Mouse (Mus musculus) heart, embryonic 14.5 days (tissue): ENCODE measurements around the gene Ralbp1. TPM values are rescaled to one million over a fixed set of nuclear protein-coding genes. Genes with fewer than 3 reads are reported as not detected.

Experiments
- ATAC-seq: fragments of 200-750 bp; cut with Nextera tagmentation; 2 replicates; pipeline ENCODE4 v1.8.0; 2017; ENCODE audit warnings: low read depth, moderate TSS enrichment; ENCODE audit not compliant: insufficient number of reproducible peaks, insufficient read depth, low FRiP score
- H3K27ac ChIP-seq, 2 experiments: fragments of 200-500 bp in 1 of 2; fragments of 300-500 bp in 1 of 2; sonication (generic) in 1 of 2; replicated peaks in 1 of 2; 2 replicates each; pipeline ENCODE4 v1.5.1; 2012 to 2014; ENCODE audit warnings: low read depth in 2 of 2, low read length in 2 of 2, control low read depth in 1 of 2, mild to moderate bottlenecking in 1 of 2, mixed read lengths in 1 of 2; ENCODE audit not compliant: control insufficient read depth in 1 of 2, insufficient read depth in 1 of 2
- H3K27me3 ChIP-seq: fragments of 300-500 bp; sonication (generic); 2 replicates; pipeline ENCODE4 v1.6.1; 2014; ENCODE audit warnings: mild to moderate bottlenecking, low read length, control low read depth; ENCODE audit not compliant: control insufficient read depth, insufficient read depth
- H3K36me3 ChIP-seq: fragments of 300-500 bp; sonication (generic); 2 replicates; pipeline ENCODE4 v1.6.1; 2014; ENCODE audit warnings: mild to moderate bottlenecking, control low read depth, low read length, mixed read lengths; ENCODE audit not compliant: control insufficient read depth, insufficient read depth
- H3K4me1 ChIP-seq, 2 experiments: fragments of 200-500 bp in 1 of 2; fragments of 300-500 bp in 1 of 2; sonication (generic) in 1 of 2; 2 replicates each; pipeline ENCODE4 v1.6.1; 2012 to 2014; ENCODE audit warnings: low read length in 2 of 2, control low read depth in 1 of 2, mixed read lengths in 1 of 2; ENCODE audit not compliant: control insufficient read depth in 2 of 2, insufficient read depth in 2 of 2
- H3K4me2 ChIP-seq: fragments of 300-500 bp; sonication (generic); 2 replicates; pipeline ENCODE4 v1.6.1; 2014; ENCODE audit warnings: mild to moderate bottlenecking, low read length
- H3K4me3 ChIP-seq, 2 experiments: fragments of 200-500 bp in 1 of 2; fragments of 300-500 bp in 1 of 2; sonication (generic) in 1 of 2; 2 replicates each; pipeline ENCODE4 v1.5.1; 2012 to 2014; ENCODE audit warnings: low read length in 2 of 2, mild to moderate bottlenecking in 2 of 2, control low read depth in 1 of 2, low read depth in 1 of 2, moderate library complexity in 1 of 2; ENCODE audit not compliant: control insufficient read depth in 1 of 2, insufficient read depth in 1 of 2
- H3K9ac ChIP-seq: fragments of 300-500 bp; sonication (generic); 2 replicates; pipeline ENCODE4 v1.6.1; 2014; ENCODE audit warnings: mild to moderate bottlenecking, low read length
- H3K9me3 ChIP-seq: fragments of 300-500 bp; sonication (generic); 2 replicates; pipeline ENCODE4 v1.6.1; 2016; ENCODE audit warnings: low read length, control low read depth; ENCODE audit not compliant: control insufficient read depth
- WGBS: fragments of 180-500 bp; shearing (Covaris S2); extraction: QIAGEN DNeasy Blood & Tissue Kit; methylation state at CpG from one replicate; pipeline ENCODE4 v1.1.7; 2014; 5-methylcytosine and 5-hydroxymethylcytosine counted together
- polyA plus RNA-seq: library from polyadenylated mRNA; unstranded; fragments of >200 nt; fragmentation: Nextera tagmentation; extraction: Ambion mirVana; gene quantifications from 2 replicates; pipeline ENCODE4 v1.2.1, GENCODE M21; 2014

The Ralbp1 gene
- polyA plus RNA-seq, 1 experiment from 2014 or later, result 49.4 TPM

GRCm38 (mm10) chr17:65833891-65834290 lies 51.7 kb downstream of the Ralbp1 start:
- no peak overlapping the region for H3K27ac ChIP-seq
- no peak overlapping the region for H3K9ac ChIP-seq
- H3K27me3 ChIP-seq, result no peaks in the 10 kb centered on the region
- no peak overlapping the region for H3K4me3 ChIP-seq
- no peak for ATAC-seq
- WGBS, result 93% methylated on average over 3 of the region's 3 CpGs
- H3K36me3 ChIP-seq, result peaks cover 96% of the 10 kb centered on the region
- H3K4me2 ChIP-seq, result no peak overlapping the region
- H3K9me3 ChIP-seq, result no peaks in the 10 kb centered on the region
- H3K4me1 ChIP-seq, result no peaks in the 10 kb centered on the region

DNA sequence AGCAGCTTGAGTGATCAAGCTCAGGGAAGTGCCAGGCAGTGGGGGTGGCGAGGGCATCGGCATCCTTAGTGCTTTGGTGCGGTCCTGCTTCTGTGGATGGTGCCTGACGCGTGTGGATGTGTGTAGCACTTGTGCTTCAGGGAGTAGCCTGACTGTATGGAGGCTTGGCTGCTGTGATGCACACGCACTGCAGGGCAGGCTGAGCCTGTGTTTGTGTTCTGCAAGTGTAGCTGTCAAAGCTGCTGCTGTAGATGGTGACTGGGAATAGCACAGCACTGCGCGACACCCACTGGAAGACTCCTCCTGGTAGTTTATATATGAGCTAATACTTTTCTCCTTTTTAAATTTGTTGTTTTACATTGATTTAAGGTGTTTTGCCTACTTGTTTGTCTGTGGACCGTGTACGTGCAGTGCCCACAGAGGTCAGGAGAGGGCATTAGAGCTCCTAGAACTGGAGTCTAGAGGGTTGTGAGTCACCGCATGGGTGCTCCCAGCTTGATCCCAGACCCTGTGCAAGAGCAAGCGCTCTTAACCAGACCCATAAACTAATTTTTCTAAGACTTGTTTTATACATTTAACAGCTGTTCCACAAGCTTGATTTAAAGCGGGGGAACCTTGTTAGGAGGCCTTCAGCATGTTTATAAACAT lies 55.3 kb downstream of the Ralbp1 start:
- ATAC-seq, result no peak
- peaks cover 84% of the 10 kb centered on the region for H3K36me3 ChIP-seq

DNA sequence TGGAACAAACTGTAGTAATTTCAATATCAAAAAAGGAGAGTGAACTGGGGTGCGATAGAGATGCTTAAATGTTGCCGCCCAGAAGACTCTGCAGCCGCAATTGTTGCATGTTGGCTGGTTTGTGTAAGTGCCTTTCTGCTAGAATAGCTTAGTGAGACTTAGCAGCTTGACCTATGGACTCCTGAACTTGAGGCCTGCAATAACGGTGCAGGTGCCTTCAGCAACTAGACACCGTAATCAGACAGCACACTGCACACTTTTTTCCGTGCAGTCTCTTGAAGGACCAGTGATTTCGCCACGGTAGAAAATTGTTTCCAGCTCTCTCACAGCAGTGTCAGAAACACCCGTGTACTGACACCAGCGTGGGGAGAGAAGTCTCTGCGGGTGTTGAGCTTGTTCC lies 56.6 kb downstream of the Ralbp1 start:
- no peak for ATAC-seq
- no peak overlapping the region for H3K27ac ChIP-seq
- H3K9ac ChIP-seq, result no peak overlapping the region
- H3K9me3 ChIP-seq, result no peaks in the 10 kb centered on the region
- H3K4me3 ChIP-seq, result no peak overlapping the region
- H3K4me2 ChIP-seq, result no peak overlapping the region
- 91% methylated on average over 11 of the region's 11 CpGs for WGBS
- H3K36me3 ChIP-seq, result peaks cover 86% of the 10 kb centered on the region
- no peaks in the 10 kb centered on the region for H3K4me1 ChIP-seq
- no peaks in the 10 kb centered on the region for H3K27me3 ChIP-seq

More for the DNA sequence above, 55.3 kb downstream of the Ralbp1 start:
- no peaks in the 10 kb centered on the region for H3K4me1 ChIP-seq
- H3K4me3 ChIP-seq, result no peak overlapping the region
- WGBS, result 91% methylated on average over 13 of the region's 13 CpGs
- no peaks in the 10 kb centered on the region for H3K9me3 ChIP-seq
- H3K4me2 ChIP-seq, result no peak overlapping the region
- H3K27ac ChIP-seq, result no peak overlapping the region
- no peak overlapping the region for H3K9ac ChIP-seq
- no peaks in the 10 kb centered on the region for H3K27me3 ChIP-seq

DNA sequence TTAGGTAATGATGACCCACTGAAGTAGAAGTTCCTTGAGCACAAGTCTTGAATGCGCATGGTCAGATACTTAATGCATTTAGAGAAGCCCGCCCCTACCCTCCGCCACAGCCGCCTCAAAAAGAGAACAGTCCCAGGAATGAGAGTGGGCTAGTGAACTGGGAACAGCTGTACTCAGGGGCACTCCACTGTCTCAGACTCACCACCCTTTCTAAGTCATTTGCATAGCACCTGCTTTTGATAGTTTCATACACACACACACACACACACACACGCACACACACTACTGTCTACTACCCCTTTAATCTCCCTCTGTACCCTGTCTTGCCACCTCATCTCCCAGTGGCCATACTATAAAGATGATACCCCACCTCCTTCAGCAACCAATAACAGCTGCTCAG lies 57.7 kb downstream of the Ralbp1 start:
- Histone ChIP-seq H3K4me1 (no peaks in the 10 kb centered on the region), H3K9me3 (no peaks in the 10 kb centered on the region), H3K9ac (no peak overlapping the region), H3K4me3 (no peak overlapping the region), H3K36me3 (peaks cover 78% of the 10 kb centered on the region), H3K27ac (no peak overlapping the region), H3K4me2 (no peak overlapping the region), H3K27me3 (no peaks in the 10 kb centered on the region)
- no peak for ATAC-seq
- 91% methylated on average over 5 of the region's 5 CpGs for WGBS

GRCm38 (mm10) chr17:65827119-65827840 lies 58.3 kb downstream of the Ralbp1 start:
- Histone ChIP-seq H3K27me3 (no peaks in the 10 kb centered on the region), H3K4me1 (no peaks in the 10 kb centered on the region), H3K9me3 (no peaks in the 10 kb centered on the region), H3K4me3 (no peak overlapping the region), H3K27ac (no peak overlapping the region), H3K4me2 (no peak overlapping the region), H3K9ac (no peak overlapping the region), H3K36me3 (peaks cover 77% of the 10 kb centered on the region)
- no peak for ATAC-seq
- WGBS, result 84% methylated on average over 16 of the region's 16 CpGs

GRCm38 (mm10) chr17:65826257-65826656 lies 59.3 kb downstream of the Ralbp1 start:
- H3K4me2 ChIP-seq, result no peak overlapping the region
- H3K9ac ChIP-seq, result no peak overlapping the region
- H3K27me3 ChIP-seq, result no peaks in the 10 kb centered on the region
- WGBS, result 69% methylated on average over 9 of the region's 9 CpGs
- no peak overlapping the region for H3K27ac ChIP-seq
- H3K4me3 ChIP-seq, result no peak overlapping the region
- peaks cover 76% of the 10 kb centered on the region for H3K36me3 ChIP-seq
- no peaks in the 10 kb centered on the region for H3K9me3 ChIP-seq
- ATAC-seq, result no peak
- H3K4me1 ChIP-seq, result no peaks in the 10 kb centered on the region

- 77% methylated on average over 10 of the region's 10 CpGs for WGBS
- no peak overlapping the region for H3K4me2 ChIP-seq
- no peak for ATAC-seq
- no peak overlapping the region for H3K9ac ChIP-seq
- H3K9me3 ChIP-seq, result no peaks in the 10 kb centered on the region
- H3K27ac ChIP-seq, result no peak overlapping the region
- H3K36me3 ChIP-seq, result peaks cover 65% of the 10 kb centered on the region
- H3K4me3 ChIP-seq, result no peak overlapping the region
- no peaks in the 10 kb centered on the region for H3K27me3 ChIP-seq
- peaks cover 2 to 14% of the 10 kb centered on the region in 2 experiments; a peak in 2 of 4 replicates for H3K4me1 ChIP-seq
These were observed 61.4 kb downstream of the Ralbp1 start for GRCm38 (mm10) chr17:65824246-65824645.
